Mouse (Mus musculus) cerebellum, postnatal 25 days (tissue): Measurements from ENCODE around the gene Gdf5.

ENCODE experiments used
- DNase-seq, 2 experiments: peaks; one replicate each; pipeline ENCODE4 v3.0.0; 2021; ENCODE audit warnings: mixed read lengths in 2 of 2

The Gdf5 gene

GRCm38 (mm10) chr2:155945124-155945523, at the start of gene Gdf5:
Gdf5 (minus strand) TSS chr2:155945367.
- DNase-seq: no peak

DNA sequence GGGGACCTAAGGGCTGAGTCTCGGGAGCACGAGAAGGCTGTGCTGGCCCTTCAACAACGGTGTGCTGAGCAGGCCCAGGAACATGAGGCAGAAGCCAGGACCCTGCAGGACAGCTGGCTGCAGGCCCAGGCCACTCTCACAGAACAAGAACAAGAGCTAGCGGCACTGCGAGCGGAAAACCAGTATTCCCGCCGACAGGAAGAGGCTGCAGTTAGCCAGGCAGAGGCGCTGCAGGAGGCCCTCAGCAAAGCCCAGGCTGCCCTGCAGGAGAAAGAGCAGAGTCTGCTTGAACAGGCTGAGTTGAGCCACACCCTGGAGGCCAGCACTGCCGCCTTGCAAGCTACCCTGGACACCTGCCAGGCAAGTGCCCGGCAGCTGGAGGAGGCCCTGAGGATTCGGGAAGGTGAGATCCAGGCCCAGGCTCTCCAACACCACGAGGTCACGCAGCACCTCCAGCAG, 46.7 kb upstream of the Gdf5 start:
- DNase-seq: peak; percentile 99

- DNase-seq: peak; percentile 59 to 67
Measured at GRCm38 (mm10) chr2:155991151-155991550, 46.0 kb upstream of the Gdf5 start.

DNA sequence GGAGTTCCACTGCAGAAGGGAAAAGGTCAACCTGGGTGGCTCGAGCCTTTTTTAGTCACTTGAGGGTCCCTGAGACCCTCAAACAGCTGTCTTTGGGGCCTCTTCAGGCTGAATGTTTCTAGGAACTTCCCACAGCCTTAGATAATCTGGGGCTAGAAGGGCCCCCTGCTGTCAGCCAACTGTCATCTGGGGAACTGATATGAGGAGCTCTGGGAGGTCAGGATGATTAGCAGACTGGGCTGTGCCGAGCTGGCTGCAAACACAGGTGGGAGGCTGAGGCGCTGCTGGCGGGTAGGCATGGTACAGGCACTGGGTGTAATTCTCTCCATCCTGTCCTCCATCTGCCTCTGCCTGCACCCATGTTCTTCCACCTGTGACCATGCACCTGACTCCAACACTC, 43.9 kb upstream of the Gdf5 start:
- peak; percentile 74 to 82 for DNase-seq

DNA sequence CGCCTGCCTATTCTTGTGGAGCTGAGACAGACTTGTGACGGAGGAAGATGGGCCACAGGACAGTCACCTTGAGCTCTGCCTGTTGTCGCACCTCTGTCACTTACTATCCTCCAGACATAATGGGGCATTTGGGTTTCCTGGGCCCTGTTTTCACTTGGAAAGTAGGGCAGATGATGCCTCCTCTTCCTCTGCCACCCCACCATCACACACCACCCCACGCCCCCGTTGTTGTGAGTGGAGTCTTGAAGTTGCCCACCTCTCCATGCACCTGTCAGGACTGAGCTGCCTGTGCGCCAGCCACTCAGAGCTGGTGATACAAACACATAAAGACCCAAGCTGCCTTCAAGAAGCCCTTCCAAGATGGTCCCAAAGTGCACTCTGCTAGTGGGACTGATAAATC, 42.0 kb upstream of the Gdf5 start:
- DNase-seq: no peak

- DNase-seq: no peak
Measured at GRCm38 (mm10) chr2:155985776-155986175, 40.6 kb upstream of the Gdf5 start.

GRCm38 (mm10) chr2:155979328-155979991, 34.3 kb upstream of the Gdf5 start:
- no peak for DNase-seq

GRCm38 (mm10) chr2:155974087-155974731, 29.0 kb upstream of the Gdf5 start:
- no peak for DNase-seq

GRCm38 (mm10) chr2:155973348-155973747, 28.2 kb upstream of the Gdf5 start:
- no peak for DNase-seq

- peak; percentile 24 to 43 for DNase-seq
Measured at GRCm38 (mm10) chr2:155962991-155963390, 17.8 kb upstream of the Gdf5 start.

DNA sequence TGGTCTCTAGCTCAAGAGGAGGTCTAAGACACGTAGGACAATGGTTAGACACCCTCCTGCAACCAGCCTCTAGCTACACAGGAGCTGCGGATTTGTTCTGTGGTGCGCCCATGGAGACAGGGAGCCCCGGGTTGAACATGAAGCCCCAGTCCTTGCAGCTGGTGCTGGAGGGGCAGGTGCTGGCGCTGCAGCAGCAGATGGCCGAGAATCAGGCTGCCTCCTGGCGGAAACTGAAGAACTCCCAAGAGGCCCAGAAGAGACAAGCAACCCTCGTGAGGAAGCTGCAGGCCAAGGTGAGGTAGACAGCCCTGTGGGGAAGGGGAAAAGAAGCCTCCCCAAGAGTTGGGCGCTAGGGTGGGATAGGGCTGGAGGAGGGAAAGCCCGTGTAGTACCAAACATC, 16.7 kb upstream of the Gdf5 start:
- no peak for DNase-seq

DNA sequence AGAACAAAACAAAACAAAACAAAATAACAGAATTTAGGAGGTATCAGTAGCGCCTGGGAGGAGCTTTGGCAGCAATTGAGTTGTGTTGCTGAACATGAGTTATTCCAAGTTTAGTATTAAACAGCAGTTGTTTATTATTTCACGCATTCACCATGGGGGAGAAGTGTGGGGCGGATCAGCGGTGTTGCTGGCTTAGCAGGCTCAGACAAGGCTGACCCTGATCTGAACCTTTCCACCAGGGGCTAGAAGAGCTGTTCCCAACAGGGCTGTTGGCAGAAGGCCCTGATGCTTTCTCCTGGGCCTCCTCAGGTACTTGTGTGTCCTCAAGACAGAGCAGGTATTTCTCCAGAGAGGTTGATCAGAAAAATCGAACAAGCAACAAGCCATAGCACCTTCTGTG, 14.8 kb upstream of the Gdf5 start:
- no peak for DNase-seq

DNA sequence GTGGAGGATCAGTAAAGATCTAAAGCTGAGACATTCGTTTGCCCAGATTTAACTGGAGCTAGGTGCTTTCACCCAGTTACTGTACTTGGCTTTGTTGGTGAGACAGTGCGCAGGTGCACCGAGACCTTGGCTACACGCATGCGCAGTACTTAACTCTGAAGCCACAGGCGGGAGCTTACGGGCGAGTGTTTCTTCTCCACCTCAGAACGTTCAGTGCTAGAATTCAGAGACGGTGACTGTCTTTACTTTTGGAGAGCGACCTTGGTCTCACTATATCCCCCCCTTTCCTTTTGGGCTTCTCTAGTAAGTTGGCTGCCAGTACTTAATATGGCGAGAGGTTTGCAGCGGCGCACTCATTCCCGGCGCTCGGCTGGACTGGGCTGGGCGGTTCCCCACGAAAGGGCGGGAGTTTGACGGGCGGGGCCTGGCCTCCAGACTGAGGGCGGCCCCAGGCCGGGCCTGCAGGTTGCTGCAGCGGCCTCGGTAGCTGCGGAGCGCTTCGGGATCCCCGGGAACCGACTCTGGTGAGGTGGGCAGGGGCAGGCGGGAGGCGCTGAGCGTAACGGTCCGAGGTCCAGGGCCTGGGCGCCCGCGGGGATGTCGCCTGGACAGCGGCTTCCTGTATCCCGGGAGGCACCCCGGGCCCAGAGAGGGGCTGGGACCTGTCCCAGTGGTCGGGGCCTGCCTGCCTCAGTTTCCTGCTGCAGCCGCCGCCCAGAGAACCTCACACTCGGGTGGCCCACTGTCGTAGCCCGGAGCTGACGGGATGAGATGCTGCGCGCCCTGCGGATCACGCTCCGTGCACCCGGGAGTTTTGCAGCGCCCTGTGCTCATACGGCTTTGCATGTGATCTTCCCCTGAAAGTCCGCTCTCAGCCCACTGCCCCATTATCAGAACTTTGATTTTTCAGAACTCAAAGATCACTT, 11.2 kb upstream of the Gdf5 start, which contains the start of gene Cep250:
TSS of gene Cep250 (plus strand) at position 325 of the 926 bp plus-strand sequence.
- DNase-seq: peak; percentile 92 to 94

GRCm38 (mm10) chr2:155952006-155952405, 6.8 kb upstream of the Gdf5 start:
- DNase-seq: peak; percentile 69 to 86

DNA sequence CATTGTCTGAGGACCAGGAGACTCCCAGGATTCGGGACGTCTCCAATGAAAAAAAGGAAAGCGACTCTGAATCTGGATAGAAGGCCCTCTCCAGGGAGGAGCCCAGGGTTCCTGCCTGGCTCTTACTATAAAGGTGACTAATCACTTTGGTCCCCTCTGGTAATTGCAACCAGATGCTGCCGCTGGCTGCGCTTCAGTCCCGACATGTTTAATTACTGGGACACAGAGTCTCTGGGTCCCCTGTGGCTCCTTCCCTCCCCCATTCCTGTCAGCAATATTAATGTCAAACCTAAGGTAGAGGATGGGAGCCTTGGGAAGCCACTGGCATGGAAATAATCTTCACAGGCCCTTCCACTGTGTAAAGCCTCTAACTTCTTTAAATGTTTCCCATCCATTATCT, 4.2 kb upstream of the Gdf5 start:
- no peak for DNase-seq

- no peak for DNase-seq
Measured at GRCm38 (mm10) chr2:155947390-155948002, 2.3 kb upstream of the Gdf5 start.

DNA sequence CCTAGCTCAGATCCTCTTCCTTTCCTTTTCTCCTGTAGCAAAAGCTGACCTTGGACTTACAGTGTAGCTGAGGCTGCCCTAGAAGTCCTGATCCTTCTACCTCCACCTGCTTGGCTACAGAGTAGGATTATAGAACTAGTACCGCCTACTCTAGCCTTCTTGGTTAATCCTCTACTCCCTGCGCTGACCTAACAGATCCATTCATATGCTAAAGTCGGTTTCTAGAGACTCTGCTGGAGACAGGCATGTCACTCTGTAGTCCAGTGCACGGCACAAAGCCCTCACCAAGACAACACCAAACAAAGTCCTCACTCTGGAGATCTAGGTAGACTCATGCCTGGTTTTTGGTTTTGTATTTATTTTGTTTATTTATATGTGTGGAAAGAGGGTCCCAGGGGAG, 1.3 kb upstream of the Gdf5 start:
- no peak for DNase-seq

DNA sequence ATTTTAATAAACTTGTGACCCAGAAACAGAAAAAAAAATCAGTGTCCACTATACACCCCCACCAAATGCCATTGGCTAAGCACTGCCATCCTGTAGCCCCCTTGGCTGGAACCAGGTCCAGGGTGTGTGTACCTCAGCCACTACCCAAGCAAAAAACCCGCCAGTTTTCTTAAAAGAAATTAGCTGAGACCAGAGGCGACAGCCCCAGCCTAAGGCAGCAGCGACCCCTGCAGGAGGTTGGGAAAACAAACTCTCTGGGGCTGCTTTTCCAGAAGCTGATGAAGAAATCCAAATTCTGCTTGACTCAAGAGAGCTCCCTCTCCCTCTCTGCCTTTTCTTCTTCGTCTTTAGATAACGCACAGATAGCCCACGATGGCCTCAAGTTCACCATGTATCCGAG, 902 bp upstream of the Gdf5 start:
- peak; percentile 70 to 82 for DNase-seq

- no peak for DNase-seq
Measured at GRCm38 (mm10) chr2:155945580-155945979, 413 bp upstream of the Gdf5 start.

DNA sequence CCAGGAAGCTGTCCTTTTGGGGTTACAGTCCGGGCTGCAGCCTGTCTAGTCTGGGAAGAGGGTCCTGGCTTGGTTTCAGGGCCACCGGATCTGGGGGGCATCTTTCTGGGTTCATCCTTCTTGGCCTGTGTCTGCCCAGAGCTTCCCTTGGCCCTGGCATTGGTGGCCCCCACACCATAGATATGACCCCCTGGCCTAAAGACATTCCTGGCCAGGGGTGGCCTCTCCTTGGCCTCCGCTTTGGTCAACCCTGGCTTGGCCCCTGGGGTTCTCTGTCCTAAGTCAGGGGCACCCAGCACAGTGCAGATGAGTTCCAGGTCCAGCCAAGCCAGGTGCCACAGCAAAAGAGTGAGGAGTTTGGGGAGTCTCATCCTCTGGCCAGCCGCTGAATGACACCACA, 482 bp downstream of the Gdf5 start:
- no peak for DNase-seq

- no peak for DNase-seq
Measured at GRCm38 (mm10) chr2:155943463-155943862, 1.7 kb downstream of the Gdf5 start.

DNA sequence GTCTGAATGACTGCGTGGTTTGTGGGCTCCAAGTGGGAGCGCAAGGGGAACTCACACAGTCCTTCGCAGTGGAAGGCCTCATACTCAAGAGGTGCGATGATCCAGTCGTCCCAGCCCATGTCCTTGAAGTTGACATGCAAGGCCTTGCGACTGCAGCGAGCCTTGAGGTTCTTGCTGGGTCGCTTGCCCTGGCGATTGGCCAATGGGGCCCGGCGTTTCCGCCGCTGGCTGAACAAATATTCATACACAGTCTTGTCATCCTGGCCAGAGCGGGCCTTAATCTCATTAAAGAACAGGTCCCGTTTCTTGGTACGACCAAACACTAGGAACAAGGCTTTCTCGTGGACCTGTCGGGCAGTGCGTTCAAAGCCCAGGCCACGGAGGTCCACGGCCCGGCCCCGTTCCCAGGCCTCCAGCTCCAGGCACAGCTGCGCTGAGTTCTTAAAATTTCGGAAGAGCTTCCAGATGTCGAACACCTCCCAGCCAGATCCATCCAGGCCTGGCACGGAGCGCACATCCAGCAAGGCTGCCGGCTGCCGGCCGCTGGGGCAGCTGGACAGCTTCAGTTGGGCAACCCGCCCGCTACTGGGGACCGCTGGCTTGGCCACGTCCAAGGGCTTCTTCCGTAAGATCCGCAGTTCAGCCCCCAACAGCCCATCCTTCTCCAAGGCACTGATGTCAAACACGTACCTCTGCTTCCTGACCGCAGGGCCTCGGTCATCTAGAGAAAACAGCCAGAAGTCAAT, 3.3 kb downstream of the Gdf5 start:
- DNase-seq: no peak
